Mouse (Mus musculus): ENCODE measurements around the gene Adsl. TPM values are rescaled to one million over a fixed set of nuclear protein-coding genes. Genes with fewer than 3 reads are reported as not detected.

Gene Adsl
- polyA plus RNA-seq, 1 experiment = 46.0 TPM

DNA sequence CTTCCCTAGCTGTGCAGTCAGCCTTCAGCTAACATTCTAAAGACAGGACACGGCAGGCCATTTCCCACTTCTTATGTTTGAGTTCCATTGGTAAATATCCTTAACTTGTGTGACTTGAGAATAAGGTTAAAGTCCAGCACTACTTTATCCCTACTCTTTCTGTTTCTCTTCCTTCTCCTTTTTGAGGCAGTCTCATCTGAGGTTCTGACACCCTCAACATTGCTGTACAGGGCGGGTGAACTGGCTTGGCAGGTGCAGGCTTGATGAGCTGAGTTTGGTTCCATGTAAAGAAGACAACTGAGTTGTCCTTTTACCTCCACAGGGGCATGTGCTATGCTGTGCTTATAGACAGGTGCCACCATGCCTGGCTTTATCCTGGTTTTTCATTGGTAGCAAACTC is 35.0 kb downstream of the Adsl start:
- Histone ChIP-seq H3K4me1 (ENCODE audit: control insufficient read depth, insufficient read depth, insufficient read length) (no peaks in the 10 kb centered on the region), H3K27ac (ENCODE audit: insufficient read depth, low read length) (no peak overlapping the region), H3K36me3 (ENCODE audit: control insufficient read depth, insufficient read depth, low read length) (no peaks in the 10 kb centered on the region), H3K27me3 (ENCODE audit: control insufficient read depth, insufficient read depth, low read length) (no peaks in the 10 kb centered on the region), H3K4me3 (ENCODE audit: extremely low read depth, insufficient read depth, insufficient read length) (no peak overlapping the region)
- no peak for DNase-seq (ENCODE audit: low read depth in 1 of 2, low spot score in 2 of 2)
- WGBS = 83% methylated on average over 2 of the region's 2 CpGs
- no peak for TF ChIP-seq POLR2A (IDR thresholded peaks at IDR 0.05; ENCODE audit: low read depth, low read length)
- no peak for TF ChIP-seq CTCF (IDR thresholded peaks at IDR 0.05; ENCODE audit: extremely low read depth, insufficient read depth, insufficient read length, insufficient replicate concordance)

DNA sequence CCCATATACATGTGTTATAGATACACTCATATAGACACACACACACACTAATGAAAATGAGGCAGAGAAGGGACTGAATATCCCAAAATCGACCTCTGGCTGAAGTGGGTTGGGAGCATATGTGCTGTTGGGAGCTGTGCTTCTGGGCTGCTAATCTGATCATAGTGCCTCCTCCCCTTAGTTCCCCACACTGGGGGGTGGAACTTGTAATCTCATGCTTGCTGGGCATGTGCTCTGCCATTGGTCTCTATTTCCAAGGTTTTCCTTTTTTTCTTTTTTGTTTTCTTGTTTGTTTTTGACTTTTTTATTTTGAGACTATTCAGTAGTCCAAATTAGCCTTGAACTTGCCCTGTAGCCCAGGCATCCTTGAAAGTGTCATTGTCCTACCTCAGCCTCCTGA is 40.0 kb downstream of the Adsl start:
- whole genome bisulfite sequencing = 67% methylated on average over 1 of the region's 1 CpGs
- Histone ChIP-seq H3K27ac (ENCODE audit: insufficient read depth, low read length) (no peak overlapping the region), H3K36me3 (ENCODE audit: control insufficient read depth, insufficient read depth, low read length) (no peaks in the 10 kb centered on the region), H3K4me1 (ENCODE audit: control insufficient read depth, insufficient read depth, insufficient read length) (no peaks in the 10 kb centered on the region), H3K4me3 (ENCODE audit: extremely low read depth, insufficient read depth, insufficient read length) (no peak overlapping the region), H3K27me3 (ENCODE audit: control insufficient read depth, insufficient read depth, low read length) (no peaks in the 10 kb centered on the region)
- no peak for DNase-seq (ENCODE audit: low read depth in 1 of 2, low spot score in 2 of 2)
- TF ChIP-seq CTCF (IDR thresholded peaks at IDR 0.05; ENCODE audit: extremely low read depth, insufficient read depth, insufficient read length, insufficient replicate concordance) (no peak), POLR2A (IDR thresholded peaks at IDR 0.05; ENCODE audit: low read depth, low read length) (no peak)

DNA sequence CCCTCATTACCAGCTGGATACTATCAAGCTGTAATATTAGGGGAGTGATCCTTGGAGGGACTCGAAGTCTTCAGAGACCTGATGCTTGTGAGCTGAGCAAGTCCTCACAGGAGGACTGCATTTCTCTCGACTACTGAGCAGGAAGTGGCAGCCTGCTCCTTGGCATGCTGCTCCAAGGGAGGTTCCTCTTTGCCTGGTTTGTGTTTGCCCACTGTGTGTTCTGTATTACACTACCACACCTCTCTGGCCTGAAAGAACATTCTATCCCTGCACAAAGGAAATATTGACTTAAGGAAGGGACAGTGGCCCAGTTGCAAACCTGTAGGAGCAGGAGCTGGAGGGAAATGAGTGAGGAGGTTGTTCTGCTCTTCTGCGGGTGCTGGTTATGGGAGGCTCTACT is 41.4 kb downstream of the Adsl start:
- Histone ChIP-seq H3K4me1 (ENCODE audit: control insufficient read depth, insufficient read depth, insufficient read length) (no peaks in the 10 kb centered on the region), H3K4me3 (ENCODE audit: extremely low read depth, insufficient read depth, insufficient read length) (no peak overlapping the region), H3K27ac (ENCODE audit: insufficient read depth, low read length) (no peak overlapping the region), H3K27me3 (ENCODE audit: control insufficient read depth, insufficient read depth, low read length) (no peaks in the 10 kb centered on the region), H3K36me3 (ENCODE audit: control insufficient read depth, insufficient read depth, low read length) (no peaks in the 10 kb centered on the region)
- WGBS = 34% methylated on average over 3 of the region's 3 CpGs
- TF ChIP-seq CTCF (IDR thresholded peaks at IDR 0.05; ENCODE audit: extremely low read depth, insufficient read depth, insufficient read length, insufficient replicate concordance) (no peak), POLR2A (IDR thresholded peaks at IDR 0.05; ENCODE audit: low read depth, low read length) (no peak)
- DNase-seq (ENCODE audit: low read depth in 1 of 2, low spot score in 2 of 2) = no peak

DNA sequence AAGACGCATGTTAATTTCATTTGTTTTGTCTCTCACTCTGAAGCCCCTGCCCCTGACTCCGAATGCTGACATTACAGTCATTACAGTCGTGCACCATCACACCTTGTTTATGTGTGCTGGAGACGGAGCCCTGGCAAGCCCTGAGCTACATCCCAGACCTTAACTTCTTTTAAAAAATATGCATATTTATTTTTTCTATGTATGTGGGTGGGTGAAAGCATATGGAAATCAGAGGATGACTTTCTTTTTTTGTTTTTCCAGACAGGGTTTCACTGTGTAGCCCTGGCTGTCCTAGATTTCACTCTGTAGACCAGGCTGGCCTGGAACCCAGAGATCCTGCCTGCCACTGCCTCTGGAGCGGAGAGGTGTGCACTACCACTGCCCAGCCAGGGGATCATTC is 46.7 kb downstream of the Adsl start:
- 93% methylated on average over 5 of the region's 5 CpGs for WGBS
- Histone ChIP-seq H3K36me3 (ENCODE audit: control insufficient read depth, insufficient read depth, low read length) (no peaks in the 10 kb centered on the region), H3K4me3 (ENCODE audit: extremely low read depth, insufficient read depth, insufficient read length) (no peak overlapping the region), H3K27ac (ENCODE audit: insufficient read depth, low read length) (no peak overlapping the region), H3K27me3 (ENCODE audit: control insufficient read depth, insufficient read depth, low read length) (no peaks in the 10 kb centered on the region), H3K4me1 (ENCODE audit: control insufficient read depth, insufficient read depth, insufficient read length) (no peaks in the 10 kb centered on the region)
- TF ChIP-seq POLR2A (IDR thresholded peaks at IDR 0.05; ENCODE audit: low read depth, low read length) = no peak
- no peak for TF ChIP-seq CTCF (IDR thresholded peaks at IDR 0.05; ENCODE audit: extremely low read depth, insufficient read depth, insufficient read length, insufficient replicate concordance)
- no peak for DNase-seq (ENCODE audit: low read depth in 1 of 2, low spot score in 2 of 2)

DNA sequence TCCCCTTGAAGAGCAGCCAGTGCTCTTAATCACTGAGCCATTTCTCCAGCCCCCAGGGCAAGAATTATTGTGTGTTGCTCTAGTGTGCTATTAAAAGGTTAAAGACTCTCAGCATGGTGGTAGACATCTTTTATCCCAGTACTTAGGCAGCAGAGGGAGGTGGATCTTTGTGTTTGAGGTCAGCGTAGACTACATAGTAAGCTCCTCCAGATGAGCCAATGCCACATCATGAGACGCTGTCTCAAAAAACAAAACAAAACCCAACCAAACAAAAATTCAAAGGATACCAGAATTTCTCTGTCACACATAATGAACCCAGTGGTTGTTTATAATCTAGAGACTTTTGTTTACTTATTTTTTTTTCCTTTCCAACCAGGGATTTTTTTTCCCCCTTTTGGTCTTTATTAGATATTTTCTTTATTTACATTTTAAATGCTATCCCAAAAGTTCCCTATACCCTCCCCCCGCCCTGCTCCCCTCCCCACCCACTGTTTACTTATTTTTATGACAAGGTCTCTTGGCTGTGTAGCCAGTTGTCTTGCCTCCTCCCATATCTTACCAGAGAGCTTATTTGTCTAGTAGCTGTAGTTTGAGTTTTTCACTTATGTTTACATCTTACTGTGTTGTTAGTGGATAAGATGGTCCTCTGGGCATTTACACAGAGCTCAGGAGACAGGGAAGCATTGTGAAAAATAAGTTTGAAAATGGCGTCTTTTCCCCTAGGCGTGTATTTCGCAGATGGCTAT is 48.0 kb downstream of the Adsl start:
- WGBS = 91% methylated on average over 6 of the region's 6 CpGs
- Histone ChIP-seq H3K36me3 (ENCODE audit: control insufficient read depth, insufficient read depth, low read length) (no peaks in the 10 kb centered on the region), H3K4me1 (ENCODE audit: control insufficient read depth, insufficient read depth, insufficient read length) (no peaks in the 10 kb centered on the region), H3K27me3 (ENCODE audit: control insufficient read depth, insufficient read depth, low read length) (no peaks in the 10 kb centered on the region), H3K27ac (ENCODE audit: insufficient read depth, low read length) (no peak overlapping the region), H3K4me3 (ENCODE audit: extremely low read depth, insufficient read depth, insufficient read length) (no peak overlapping the region)
- TF ChIP-seq POLR2A (IDR thresholded peaks at IDR 0.05; ENCODE audit: low read depth, low read length) = no peak
- TF ChIP-seq CTCF (IDR thresholded peaks at IDR 0.05; ENCODE audit: extremely low read depth, insufficient read depth, insufficient read length, insufficient replicate concordance) = no peak
- DNase-seq (ENCODE audit: low read depth in 1 of 2, low spot score in 2 of 2) = no peak

DNA sequence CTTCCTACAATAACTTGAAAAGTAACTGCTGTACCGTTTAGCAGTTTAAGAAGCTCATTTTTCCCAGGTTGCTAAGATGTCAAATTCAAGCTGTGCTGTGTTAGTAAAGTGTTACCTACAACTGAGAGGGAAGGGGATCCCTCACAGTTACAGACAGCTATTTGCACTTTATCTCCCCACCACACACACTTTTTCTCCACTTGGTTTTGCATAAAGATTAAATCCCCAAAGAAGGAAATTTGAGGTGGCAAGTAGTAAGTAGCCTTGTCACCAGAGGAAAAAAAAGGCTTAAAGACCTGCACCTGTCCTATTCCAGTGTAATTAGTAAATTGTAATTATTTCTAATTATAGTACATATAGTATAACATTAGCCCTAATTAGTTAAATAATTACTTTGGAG is 48.8 kb downstream of the Adsl start:
- TF ChIP-seq POLR2A (IDR thresholded peaks at IDR 0.05; ENCODE audit: low read depth, low read length) (no peak), CTCF (IDR thresholded peaks at IDR 0.05; ENCODE audit: extremely low read depth, insufficient read depth, insufficient read length, insufficient replicate concordance) (no peak)
- Histone ChIP-seq H3K27me3 (ENCODE audit: control insufficient read depth, insufficient read depth, low read length) (no peaks in the 10 kb centered on the region), H3K27ac (ENCODE audit: insufficient read depth, low read length) (no peak overlapping the region), H3K4me3 (ENCODE audit: extremely low read depth, insufficient read depth, insufficient read length) (no peak overlapping the region), H3K36me3 (ENCODE audit: control insufficient read depth, insufficient read depth, low read length) (no peaks in the 10 kb centered on the region), H3K4me1 (ENCODE audit: control insufficient read depth, insufficient read depth, insufficient read length) (no peaks in the 10 kb centered on the region)
- WGBS = 67% methylated on average over 1 of the region's 1 CpGs
- no peak for DNase-seq (ENCODE audit: low read depth in 1 of 2, low spot score in 2 of 2)

DNA sequence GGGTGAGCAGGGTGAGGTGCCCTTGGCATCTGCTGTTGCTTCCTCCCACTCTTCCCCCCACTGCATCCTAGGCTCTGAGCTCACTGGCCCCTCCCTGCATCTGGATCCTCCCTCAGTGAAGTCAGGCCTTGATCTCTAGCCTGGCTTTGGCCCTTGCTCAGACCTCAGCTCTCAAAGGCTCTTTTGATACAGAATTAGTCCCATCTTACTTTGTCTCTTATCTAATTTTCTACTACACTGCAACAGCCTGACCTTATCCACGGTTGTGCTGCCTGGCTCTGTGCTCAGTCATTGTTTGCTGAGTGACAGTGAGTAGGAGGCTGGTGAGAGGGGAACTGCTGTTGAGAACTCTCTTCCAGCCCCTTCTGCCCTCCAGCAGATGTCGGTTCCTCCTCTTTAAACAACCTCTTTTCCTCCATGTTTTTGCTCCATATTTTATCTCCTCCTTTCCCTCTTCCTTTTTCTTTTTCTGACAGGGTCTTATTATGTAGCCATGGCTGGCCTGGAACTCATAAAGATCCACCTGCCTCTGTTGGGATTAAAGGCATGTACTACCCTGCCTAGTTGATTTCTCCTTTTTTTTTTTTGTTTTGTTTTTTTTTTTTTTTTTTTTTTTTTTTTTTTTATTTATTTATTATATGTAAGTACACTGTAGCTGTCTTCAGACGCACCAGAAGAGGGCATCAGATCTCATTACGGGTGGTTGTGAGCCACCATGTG is 52.3 kb downstream of the Adsl start:
- 46% methylated on average over 3 of the region's 4 CpGs for WGBS
- no peaks in the 10 kb centered on the region for H3K27me3 ChIP-seq (ENCODE audit: control insufficient read depth, insufficient read depth, low read length)
- DNase-seq (ENCODE audit: low read depth in 1 of 2, low spot score in 2 of 2) = no peak
- no peaks in the 10 kb centered on the region for H3K4me1 ChIP-seq (ENCODE audit: control insufficient read depth, insufficient read depth, insufficient read length)
- no peak overlapping the region for H3K4me3 ChIP-seq (ENCODE audit: extremely low read depth, insufficient read depth, insufficient read length)
- TF ChIP-seq CTCF (IDR thresholded peaks at IDR 0.05; ENCODE audit: extremely low read depth, insufficient read depth, insufficient read length, insufficient replicate concordance) = no peak
- TF ChIP-seq POLR2A (IDR thresholded peaks at IDR 0.05; ENCODE audit: low read depth, low read length) = no peak
- H3K27ac ChIP-seq (ENCODE audit: insufficient read depth, low read length) = no peak overlapping the region
- no peaks in the 10 kb centered on the region for H3K36me3 ChIP-seq (ENCODE audit: control insufficient read depth, insufficient read depth, low read length)

Data from spleen, adult 2 months (tissue).